Mouse (Mus musculus) midbrain, embryonic 11.5 days (tissue): ENCODE measurements around the gene Ttc7. TPM values are rescaled to one million over a fixed set of nuclear protein-coding genes. Genes with fewer than 3 reads are reported as not detected.

ENCODE experiments used
- ATAC-seq: fragments of 200-750 bp; cut with Nextera tagmentation; 2 replicates; pipeline ENCODE4 v1.8.0; 2017; ENCODE audit warnings: moderate TSS enrichment, moderate library complexity; ENCODE audit not compliant: low FRiP score
- DNase-seq: peaks from one replicate; pipeline ENCODE4 v3.0.0; 2015; ENCODE audit warnings: low spot score; ENCODE audit errors: missing footprints
- H3K27ac ChIP-seq: fragments of 300-500 bp; sonication (generic); 2 replicates; pipeline ENCODE4 v1.5.1; 2014; ENCODE audit warnings: low read depth, low read length
- H3K27me3 ChIP-seq: fragments of 300-500 bp; sonication (generic); 2 replicates; pipeline ENCODE4 v1.6.1; 2014; ENCODE audit warnings: mild to moderate bottlenecking, low read length, moderate library complexity, mixed read lengths; ENCODE audit not compliant: control insufficient read depth, insufficient read depth
- H3K36me3 ChIP-seq: fragments of 300-500 bp; sonication (generic); 2 replicates; pipeline ENCODE4 v1.6.1; 2014; ENCODE audit warnings: mild to moderate bottlenecking, low read length, moderate library complexity, mixed read lengths; ENCODE audit not compliant: control insufficient read depth, insufficient read depth
- H3K4me1 ChIP-seq: fragments of 300-500 bp; sonication (generic); 2 replicates; pipeline ENCODE4 v1.6.1; 2014; ENCODE audit warnings: low read length; ENCODE audit not compliant: control insufficient read depth, insufficient read depth
- H3K4me2 ChIP-seq: fragments of 300-500 bp; sonication (generic); 2 replicates; pipeline ENCODE4 v1.6.1; 2014; ENCODE audit warnings: mild to moderate bottlenecking, moderate library complexity
- H3K4me3 ChIP-seq: fragments of 300-500 bp; sonication (generic); 2 replicates; pipeline ENCODE4 v1.5.1; 2014; ENCODE audit warnings: low read depth, low read length
- H3K9ac ChIP-seq: fragments of 300-500 bp; sonication (generic); 2 replicates; pipeline ENCODE4 v1.6.1; 2014; ENCODE audit warnings: low read length
- H3K9me3 ChIP-seq: fragments of 300-500 bp; sonication (generic); 2 replicates; pipeline ENCODE4 v1.6.1; 2016; ENCODE audit warnings: low read length; ENCODE audit not compliant: control insufficient read depth
- WGBS: fragments of 180-500 bp; shearing (Covaris S2); extraction: QIAGEN DNeasy Blood & Tissue Kit; methylation state at CpG from one replicate; pipeline ENCODE4 v1.1.7; 2014; 5-methylcytosine and 5-hydroxymethylcytosine counted together
- polyA plus RNA-seq: library from polyadenylated mRNA; unstranded; fragments of >200 nt; fragmentation: Nextera tagmentation; extraction: Ambion mirVana; gene quantifications from 2 replicates; pipeline ENCODE4 v1.2.1, GENCODE M21; 2014

The Ttc7 gene
- polyA plus RNA-seq, 1 experiment from 2014 or later: 3.0 TPM

GRCm38 (mm10) chr17:87264927-87265791 lies 17.5 kb upstream of the Ttc7 start:
- Histone ChIP-seq H3K9ac (peak overlapping the region; percentile 93), H3K4me3 (peak overlapping the region; percentile 82), H3K9me3 (no peaks in the 10 kb centered on the region), H3K27ac (peak overlapping the region; percentile 22), H3K4me1 (peaks cover 7% of the 10 kb centered on the region), H3K27me3 (no peaks in the 10 kb centered on the region), H3K36me3 (peaks cover 6% of the 10 kb centered on the region), H3K4me2 (peak overlapping the region; percentile 91)
- DNase-seq (no peak), ATAC-seq (peak; percentile 84)
- WGBS: 7% methylated on average over 27 of the region's 28 CpGs

GRCm38 (mm10) chr17:87265792-87266186 lies 16.9 kb upstream of the Ttc7 start, which contains the start of gene Mcfd2:
Gene Mcfd2 (minus strand): TSS chr17:87265935.
- Histone ChIP-seq H3K9ac (peak within 1 kb of the TSS; percentile 93), H3K9me3 (no peaks in the 10 kb centered on the region), H3K4me2 (peak within 1 kb of the TSS; percentile 91), H3K27me3 (no peaks in the 10 kb centered on the region), H3K36me3 (peaks cover 6% of the 10 kb centered on the region; the same call in 1 of the 2 replicates), H3K4me1 (peaks cover 7% of the 10 kb centered on the region), H3K4me3 (peak within 1 kb of the TSS; percentile 82), H3K27ac (peak within 1 kb of the TSS; percentile 22)
- WGBS: under 1% methylated on average over 38 of the region's 41 CpGs
- ATAC-seq: peak; percentile 94
- DNase-seq: peak; percentile 100

GRCm38 (mm10) chr17:87269454-87269853 lies 13.2 kb upstream of the Ttc7 start:
- Histone ChIP-seq H3K4me3 (no peak overlapping the region), H3K27me3 (no peaks in the 10 kb centered on the region), H3K9ac (no peak overlapping the region), H3K27ac (no peak overlapping the region), H3K4me1 (peaks cover 7% of the 10 kb centered on the region), H3K9me3 (no peaks in the 10 kb centered on the region; the same call in 1 of the 2 replicates), H3K4me2 (no peak overlapping the region), H3K36me3 (no peaks in the 10 kb centered on the region)
- ATAC-seq: no peak
- WGBS: 86% methylated on average over 6 of the region's 6 CpGs
- no peak for DNase-seq

- H3K4me1 ChIP-seq: no peaks in the 10 kb centered on the region
- no peak overlapping the region for H3K27ac ChIP-seq
- H3K27me3 ChIP-seq: no peaks in the 10 kb centered on the region
- no peak overlapping the region for H3K4me3 ChIP-seq
- H3K9me3 ChIP-seq: no peaks in the 10 kb centered on the region; the same call in 1 of the 2 replicates
- H3K9ac ChIP-seq: no peak overlapping the region
- no peak overlapping the region for H3K4me2 ChIP-seq
- WGBS: 65% methylated on average over 15 of the region's 15 CpGs
- no peak for DNase-seq
- ATAC-seq: no peak
- H3K36me3 ChIP-seq: no peaks in the 10 kb centered on the region
Measured at GRCm38 (mm10) chr17:87275363-87276341, 7.0 kb upstream of the Ttc7 start.

GRCm38 (mm10) chr17:87282007-87282705 lies 530 bp upstream of the Ttc7 start:
- Histone ChIP-seq H3K36me3 (no peaks in the 10 kb centered on the region), H3K4me2 (peak overlapping the region; percentile 95), H3K4me3 (peak overlapping the region; percentile 64), H3K9ac (peak overlapping the region; percentile 88), H3K27ac (peak overlapping the region; percentile 83), H3K4me1 (peaks cover 11% of the 10 kb centered on the region), H3K27me3 (peaks cover 30% of the 10 kb centered on the region), H3K9me3 (no peaks in the 10 kb centered on the region)
- DNase-seq (peak; percentile 98), ATAC-seq (peak; percentile 86)
- WGBS: under 1% methylated on average over 44 of the region's 44 CpGs

- Histone ChIP-seq H3K4me2 (peak overlapping the region; percentile 95), H3K27me3 (peaks cover 30% of the 10 kb centered on the region), H3K4me1 (peaks cover 11% of the 10 kb centered on the region), H3K4me3 (peak overlapping the region; percentile 64), H3K9me3 (no peaks in the 10 kb centered on the region), H3K9ac (peak overlapping the region; percentile 88), H3K36me3 (no peaks in the 10 kb centered on the region), H3K27ac (peak overlapping the region; percentile 35; the same call in 1 of the 2 replicates)
- ATAC-seq: peak; percentile 65
- DNase-seq: peak; percentile 95
- WGBS: under 1% methylated on average over 56 of the region's 56 CpGs
Measured at GRCm38 (mm10) chr17:87283055-87283754, 519 bp downstream of the Ttc7 start.

GRCm38 (mm10) chr17:87283755-87284481 lies 1.2 kb downstream of the Ttc7 start:
- no peaks in the 10 kb centered on the region for H3K36me3 ChIP-seq
- ATAC-seq (no peak), DNase-seq (no peak)
- peak overlapping the region; percentile 95 for H3K4me2 ChIP-seq
- H3K27me3 ChIP-seq: peaks cover 30% of the 10 kb centered on the region
- H3K4me1 ChIP-seq: peaks cover 11% of the 10 kb centered on the region
- H3K4me3 ChIP-seq: peak overlapping the region; percentile 64
- H3K27ac ChIP-seq: no peak overlapping the region
- 4% methylated on average over 21 of the region's 21 CpGs for WGBS
- H3K9me3 ChIP-seq: no peaks in the 10 kb centered on the region
- peak overlapping the region; percentile 27; the same call in 1 of the 2 replicates for H3K9ac ChIP-seq
